Mouse (Mus musculus) kidney, embryonic 16.5 days (tissue): ENCODE measurements at regions not wholly inside any gene's neighbourhood (a gene's known extent, or its start where the extent isn't known, plus 50 kb on each side); places are given as distances from the start of the nearest gene placed in this dataset.

Experiments used
- ATAC-seq: fragments of 200-750 bp; cut with Nextera tagmentation; 2 replicates; pipeline ENCODE4 v1.8.0; 2017; ENCODE audit warnings: moderate TSS enrichment; ENCODE audit not compliant: low FRiP score, low TSS enrichment
- H3K27ac ChIP-seq: fragments of 300-500 bp; sonication (generic); 2 replicates; pipeline ENCODE4 v1.5.1; 2014; ENCODE audit warnings: low read length
- H3K27me3 ChIP-seq: fragments of 300-500 bp; sonication (generic); 2 replicates; pipeline ENCODE4 v1.6.1; 2014; ENCODE audit warnings: low read length, control low read depth, mixed read lengths; ENCODE audit not compliant: insufficient read depth
- H3K36me3 ChIP-seq: fragments of 300-500 bp; sonication (generic); 2 replicates; pipeline ENCODE4 v1.6.1; 2014; ENCODE audit warnings: low read length, control low read depth, mixed read lengths; ENCODE audit not compliant: insufficient read depth
- H3K4me1 ChIP-seq: fragments of 300-500 bp; sonication (generic); 2 replicates; pipeline ENCODE4 v1.6.1; 2014; ENCODE audit warnings: low read length, control low read depth, mixed read lengths; ENCODE audit not compliant: insufficient read depth
- H3K4me2 ChIP-seq: fragments of 300-500 bp; sonication (generic); replicated peaks from 2 replicates; pipeline ENCODE4 v1.6.1; 2014; ENCODE audit warnings: low read depth, low read length
- H3K4me3 ChIP-seq: fragments of 300-500 bp; sonication (generic); 2 replicates; pipeline ENCODE4 v1.5.1; 2014; ENCODE audit warnings: mild to moderate bottlenecking, low read length
- H3K9ac ChIP-seq: fragments of 300-500 bp; sonication (generic); replicated peaks from 2 replicates; pipeline ENCODE4 v1.6.1; 2014; ENCODE audit warnings: low read length
- H3K9me3 ChIP-seq: fragments of 300-500 bp; sonication (generic); 2 replicates; pipeline ENCODE4 v1.6.1; 2016; ENCODE audit warnings: low read length, control low read depth
- whole genome bisulfite sequencing: fragments of 180-500 bp; shearing (Covaris S2); extraction: QIAGEN DNeasy Blood & Tissue Kit; methylation state at CpG from one replicate; pipeline ENCODE4 v1.1.7; 2014; 5-methylcytosine and 5-hydroxymethylcytosine counted together

DNA sequence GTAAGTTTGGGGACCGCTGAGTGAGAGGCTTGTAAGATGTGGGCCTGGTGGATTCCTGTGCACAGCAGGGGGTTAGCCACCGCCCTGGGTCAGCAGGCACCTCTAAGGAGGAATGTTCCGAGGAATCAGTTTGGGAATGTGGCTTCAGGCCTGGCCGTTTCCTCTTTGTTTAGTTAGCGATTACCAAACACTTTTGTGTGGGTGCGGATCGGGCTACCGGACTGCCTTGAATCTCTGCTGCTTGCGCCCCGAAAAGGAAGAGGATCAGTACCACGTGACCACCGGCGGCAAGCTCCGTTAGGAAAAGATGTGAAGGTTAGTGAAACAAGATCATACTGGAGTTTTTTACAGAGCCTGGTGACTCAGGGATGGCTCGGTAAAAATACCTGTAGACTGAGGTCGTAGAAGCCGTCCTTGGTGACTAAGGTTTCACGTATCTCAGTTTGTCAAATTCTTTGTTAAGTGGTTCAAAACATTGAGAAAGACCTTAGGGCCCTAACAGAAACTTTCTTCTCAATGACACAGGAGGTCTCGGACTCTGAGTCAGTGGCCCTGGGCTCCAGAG lies 71.5 kb downstream of the Zfp281 start:
- peak; percentile 44; the same call in 1 of the 2 replicates for ATAC-seq
- H3K36me3 ChIP-seq, result no peaks in the 10 kb centered on the region
- H3K4me2 ChIP-seq, result peak overlapping the region; percentile 44
- H3K27ac ChIP-seq, result no peak overlapping the region
- 15% methylated on average over 19 of the region's 19 CpGs for WGBS
- H3K9me3 ChIP-seq, result no peaks in the 10 kb centered on the region
- H3K27me3 ChIP-seq, result no peaks in the 10 kb centered on the region
- H3K4me3 ChIP-seq, result peak overlapping the region; percentile 13; the same call in 1 of the 2 replicates
- H3K4me1 ChIP-seq, result peaks cover 25% of the 10 kb centered on the region
- peak overlapping the region; percentile 42 for H3K9ac ChIP-seq

GRCm38 (mm10) chr1:136698454-136699152 lies 73.9 kb downstream of the Zfp281 start:
- H3K36me3 ChIP-seq, result no peaks in the 10 kb centered on the region
- no peaks in the 10 kb centered on the region for H3K9me3 ChIP-seq
- H3K27ac ChIP-seq, result no peak overlapping the region
- no peak overlapping the region for H3K4me3 ChIP-seq
- peaks cover 24% of the 10 kb centered on the region for H3K4me1 ChIP-seq
- 27% methylated on average over 9 of the region's 9 CpGs for WGBS
- no peaks in the 10 kb centered on the region for H3K27me3 ChIP-seq
- no peak overlapping the region for H3K4me2 ChIP-seq
- no peak overlapping the region for H3K9ac ChIP-seq
- no peak for ATAC-seq

GRCm38 (mm10) chr1:136699153-136699524 lies 74.4 kb downstream of the Zfp281 start:
- ATAC-seq, result no peak
- no peaks in the 10 kb centered on the region for H3K27me3 ChIP-seq
- no peak overlapping the region for H3K27ac ChIP-seq
- WGBS, result 67% methylated on average over 7 of the region's 7 CpGs
- no peak overlapping the region for H3K4me3 ChIP-seq
- H3K36me3 ChIP-seq, result no peaks in the 10 kb centered on the region
- no peak overlapping the region for H3K9ac ChIP-seq
- H3K4me2 ChIP-seq, result no peak overlapping the region
- H3K4me1 ChIP-seq, result peaks cover 24% of the 10 kb centered on the region
- no peaks in the 10 kb centered on the region for H3K9me3 ChIP-seq

- H3K9me3 ChIP-seq, result no peaks in the 10 kb centered on the region
- no peak for ATAC-seq
- peaks cover 24% of the 10 kb centered on the region for H3K4me1 ChIP-seq
- H3K4me2 ChIP-seq, result no peak overlapping the region
- H3K9ac ChIP-seq, result no peak overlapping the region
- WGBS, result 86% methylated on average over 8 of the region's 8 CpGs
- H3K36me3 ChIP-seq, result no peaks in the 10 kb centered on the region
- no peaks in the 10 kb centered on the region for H3K27me3 ChIP-seq
- H3K4me3 ChIP-seq, result no peak overlapping the region
- H3K27ac ChIP-seq, result no peak overlapping the region
These were observed 74.9 kb downstream of the Zfp281 start for GRCm38 (mm10) chr1:136699571-136699970.

DNA sequence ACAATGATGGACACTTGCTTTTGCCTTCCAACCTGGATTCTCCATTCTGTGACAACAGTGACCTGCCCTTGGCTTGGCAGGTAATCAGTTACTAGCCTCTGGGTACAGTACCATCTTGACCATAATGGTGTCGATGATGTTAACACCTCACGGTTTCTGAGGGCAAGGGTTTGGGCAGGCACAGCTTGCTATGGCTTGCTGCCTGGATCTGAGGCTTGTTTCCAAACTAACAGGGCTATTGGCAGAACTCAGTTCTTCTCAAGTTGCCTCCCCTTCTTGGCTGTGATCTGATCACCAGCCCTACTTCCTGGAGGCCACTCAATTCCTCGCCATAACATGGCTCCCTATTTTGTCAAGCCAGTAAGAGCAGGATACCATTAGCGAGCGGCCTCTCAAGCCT lies 79.4 kb downstream of the Zfp281 start:
- no peak overlapping the region for H3K4me3 ChIP-seq
- H3K27ac ChIP-seq, result no peak overlapping the region
- H3K9ac ChIP-seq, result no peak overlapping the region
- WGBS, result 87% methylated on average over 5 of the region's 5 CpGs
- H3K9me3 ChIP-seq, result no peaks in the 10 kb centered on the region
- H3K27me3 ChIP-seq, result no peaks in the 10 kb centered on the region
- no peak for ATAC-seq
- no peak overlapping the region for H3K4me2 ChIP-seq
- H3K36me3 ChIP-seq, result no peaks in the 10 kb centered on the region
- H3K4me1 ChIP-seq, result peaks cover under 1% of the 10 kb centered on the region

DNA sequence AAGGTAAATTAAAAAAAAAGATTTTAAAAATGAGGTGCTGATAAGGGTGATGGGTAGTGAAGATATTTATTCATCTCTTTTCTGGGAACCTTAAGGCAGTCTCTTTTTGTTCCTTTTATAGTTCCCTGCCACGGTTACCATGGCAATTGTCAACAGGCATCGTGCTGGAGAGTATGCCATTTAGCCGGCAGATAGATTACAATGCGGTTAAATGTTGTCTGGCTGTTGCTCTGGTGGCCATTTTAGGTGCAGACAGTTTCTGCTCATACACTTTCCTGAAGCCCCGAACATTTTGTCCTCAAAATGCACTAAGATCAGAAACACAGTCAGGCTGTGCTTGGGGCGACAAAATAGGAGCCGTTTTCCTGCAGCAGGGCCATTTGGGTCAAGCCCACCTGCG lies 81.8 kb downstream of the Zfp281 start:
- WGBS, result 78% methylated on average over 8 of the region's 8 CpGs
- ATAC-seq, result no peak
- Histone ChIP-seq H3K4me3 (no peak overlapping the region), H3K27ac (no peak overlapping the region), H3K4me2 (no peak overlapping the region), H3K4me1 (no peaks in the 10 kb centered on the region), H3K9ac (no peak overlapping the region), H3K9me3 (peaks cover 3% of the 10 kb centered on the region; the same call in 1 of the 2 replicates), H3K36me3 (no peaks in the 10 kb centered on the region), H3K27me3 (no peaks in the 10 kb centered on the region)

DNA sequence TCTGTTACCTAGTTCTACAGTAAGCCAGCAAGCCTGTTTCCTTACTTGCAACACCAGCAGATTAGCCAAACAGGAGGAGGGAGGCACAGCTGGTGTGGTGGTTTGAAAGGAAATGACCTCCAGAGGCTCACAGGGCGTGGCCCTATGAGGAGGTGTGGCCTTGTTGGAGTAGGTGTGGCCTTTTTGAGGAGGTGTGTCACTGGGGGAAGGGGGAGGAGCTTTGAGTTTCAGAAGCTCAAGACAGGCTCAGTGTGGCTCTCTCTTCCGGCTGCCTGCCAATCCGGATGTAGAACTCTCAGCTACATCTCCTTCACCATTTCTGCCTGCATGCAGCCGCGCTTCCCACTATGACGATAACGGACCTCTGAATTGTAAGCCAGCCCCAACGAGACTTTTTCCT lies 82.7 kb downstream of the Zfp281 start:
- ATAC-seq, result no peak
- WGBS, result 84% methylated on average over 8 of the region's 8 CpGs
- H3K9me3 ChIP-seq, result peaks cover 3% of the 10 kb centered on the region; the same call in 1 of the 2 replicates

GRCm38 (mm10) chr1:136707866-136708265 lies 83.2 kb downstream of the Zfp281 start:
- WGBS, result 83% methylated on average over 12 of the region's 12 CpGs
- no peak overlapping the region for H3K9ac ChIP-seq
- no peak overlapping the region for H3K27ac ChIP-seq
- no peak for ATAC-seq
- H3K27me3 ChIP-seq, result no peaks in the 10 kb centered on the region
- H3K4me2 ChIP-seq, result no peak overlapping the region
- H3K36me3 ChIP-seq, result no peaks in the 10 kb centered on the region
- H3K4me1 ChIP-seq, result no peaks in the 10 kb centered on the region
- H3K9me3 ChIP-seq, result peaks cover 3% of the 10 kb centered on the region; the same call in 1 of the 2 replicates
- no peak overlapping the region for H3K4me3 ChIP-seq

More for the DNA sequence above, 82.7 kb downstream of the Zfp281 start:
- Histone ChIP-seq H3K4me3 (no peak overlapping the region), H3K36me3 (no peaks in the 10 kb centered on the region), H3K4me2 (no peak overlapping the region), H3K4me1 (no peaks in the 10 kb centered on the region), H3K27ac (no peak overlapping the region), H3K27me3 (no peaks in the 10 kb centered on the region), H3K9ac (no peak overlapping the region)

DNA sequence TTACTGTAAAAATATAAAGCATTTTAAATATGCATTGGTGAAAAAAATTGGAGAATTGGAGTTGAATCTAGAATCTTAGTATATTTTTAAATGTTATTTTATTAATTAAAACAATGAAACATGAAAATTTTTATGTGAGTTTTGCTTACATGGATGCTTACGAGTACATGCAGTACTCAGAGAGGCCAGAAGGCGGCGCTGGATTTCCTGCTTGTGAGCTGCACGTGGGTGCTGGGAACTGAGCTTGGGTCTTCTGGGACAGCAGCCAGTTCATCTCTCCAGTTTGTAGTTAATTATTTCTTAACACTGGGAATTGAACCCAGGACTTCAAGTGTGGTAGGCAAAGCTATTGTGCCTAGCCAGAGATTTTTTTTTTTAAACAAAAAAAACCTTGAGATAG lies 85.5 kb downstream of the Zfp281 start:
- H3K36me3 ChIP-seq, result no peaks in the 10 kb centered on the region
- H3K9me3 ChIP-seq, result peaks cover 3% of the 10 kb centered on the region; the same call in 1 of the 2 replicates
- H3K27me3 ChIP-seq, result peaks cover 3% of the 10 kb centered on the region; the same call in 1 of the 2 replicates
- no peak overlapping the region for H3K27ac ChIP-seq
- WGBS, result 75% methylated on average over 4 of the region's 4 CpGs
- no peak for ATAC-seq
- H3K9ac ChIP-seq, result no peak overlapping the region
- 0 out of 2 replicates have a peak, but pooled peaks cover 6% of the 10 kb centered on the region for H3K4me1 ChIP-seq
- no peak overlapping the region for H3K4me2 ChIP-seq
- no peak overlapping the region for H3K4me3 ChIP-seq

- WGBS, result 83% methylated on average over 7 of the region's 7 CpGs
- H3K4me2 ChIP-seq, result no peak overlapping the region
- no peaks in the 10 kb centered on the region for H3K36me3 ChIP-seq
- no peak overlapping the region for H3K9ac ChIP-seq
- H3K27me3 ChIP-seq, result peaks cover 3% of the 10 kb centered on the region; the same call in 1 of the 2 replicates
- no peak; the same call in 1 of the 2 replicates for ATAC-seq
- H3K9me3 ChIP-seq, result peaks cover 3% of the 10 kb centered on the region; the same call in 1 of the 2 replicates
- no peak overlapping the region for H3K27ac ChIP-seq
- no peak overlapping the region for H3K4me3 ChIP-seq
- H3K4me1 ChIP-seq, result 0 out of 2 replicates have a peak, but pooled peaks cover 8% of the 10 kb centered on the region
These were observed 86.5 kb downstream of the Zfp281 start for GRCm38 (mm10) chr1:136711243-136711642.
